Mouse (Mus musculus) cerebellum, adult (tissue): ENCODE measurements around the gene Pgbd5.
A peak's percentile ranks its signal among the peaks of the same experiment; 100 is the strongest.
"Not testable (repeated sequence)": the region's sequence is repeated elsewhere in the genome, so short reads cannot be mapped to it uniquely, and the experiment has no call there.

Experiments used
- ATAC-seq: cut with Nextera tagmentation; 2 replicates; pipeline ENCODE4 v1.9.2; 2017; ENCODE audit warnings: mild to moderate bottlenecking, moderate library complexity, mixed read lengths; ENCODE audit not compliant: insufficient number of reproducible peaks, low FRiP score, low TSS enrichment

Pgbd5 gene

GRCm38 (mm10) chr8:124433451-124434125 is 5.9 kb downstream of the Pgbd5 start:
- peak; percentile 8; the same call in 1 of the 2 replicates for ATAC-seq

GRCm38 (mm10) chr8:124430881-124431280 is 8.6 kb downstream of the Pgbd5 start:
- ATAC-seq: no peak

- ATAC-seq: peak; percentile 38
Measured at GRCm38 (mm10) chr8:124429417-124429816, 10.0 kb downstream of the Pgbd5 start.

GRCm38 (mm10) chr8:124428721-124429120 is 10.7 kb downstream of the Pgbd5 start:
- ATAC-seq: not testable (repeated sequence)

GRCm38 (mm10) chr8:124421413-124421812 is 18.0 kb downstream of the Pgbd5 start:
- no peak for ATAC-seq

- no peak for ATAC-seq
Measured at GRCm38 (mm10) chr8:124418927-124419326, 20.5 kb downstream of the Pgbd5 start.

GRCm38 (mm10) chr8:124418185-124418584 is 21.3 kb downstream of the Pgbd5 start:
- peak; percentile 22; the same call in 1 of the 2 replicates for ATAC-seq

- ATAC-seq: no peak
Measured at GRCm38 (mm10) chr8:124416646-124417045, 22.8 kb downstream of the Pgbd5 start.

- ATAC-seq: no peak
Measured at GRCm38 (mm10) chr8:124415789-124416188, 23.7 kb downstream of the Pgbd5 start.

- ATAC-seq: no peak
Measured at GRCm38 (mm10) chr8:124415002-124415401, 24.5 kb downstream of the Pgbd5 start.

- ATAC-seq: no peak
Measured at GRCm38 (mm10) chr8:124413244-124413965, 26.1 kb downstream of the Pgbd5 start.

GRCm38 (mm10) chr8:124412496-124413243 is 26.8 kb downstream of the Pgbd5 start:
- ATAC-seq: no peak

- ATAC-seq: peak; percentile 56; the same call in 1 of the 2 replicates
Measured at GRCm38 (mm10) chr8:124404471-124405260, 34.8 kb downstream of the Pgbd5 start.

GRCm38 (mm10) chr8:124403876-124404275 is 35.6 kb downstream of the Pgbd5 start:
- peak; percentile 38 for ATAC-seq

- no peak for ATAC-seq
Measured at GRCm38 (mm10) chr8:124399403-124399861, 40.0 kb downstream of the Pgbd5 start.

GRCm38 (mm10) chr8:124398843-124399402 is 40.5 kb downstream of the Pgbd5 start:
- peak; percentile 38; the same call in 1 of the 2 replicates for ATAC-seq

GRCm38 (mm10) chr8:124397321-124398065 is 42.0 kb downstream of the Pgbd5 start:
- ATAC-seq: peak; percentile 31; the same call in 1 of the 2 replicates

- no peak for ATAC-seq
Measured at GRCm38 (mm10) chr8:124396531-124396930, 42.9 kb downstream of the Pgbd5 start.

GRCm38 (mm10) chr8:124395392-124395791 is 44.1 kb downstream of the Pgbd5 start:
- no peak for ATAC-seq
